Mouse (Mus musculus): ENCODE data around the gene Prickle4. TPM values are rescaled to one million over a fixed set of nuclear protein-coding genes. Genes with fewer than 3 reads are reported as not detected.

Prickle4 gene
- polyA plus RNA-seq, 1 experiment from 2014 or later: 2.1 TPM

- H3K36me3 ChIP-seq (replicated peaks; ENCODE audit: control insufficient read depth, insufficient read depth): peaks cover 12% of the 10 kb centered on the region
- peak overlapping the region; percentile 90 for H3K9ac ChIP-seq
- WGBS: under 1% methylated on average over 19 of the region's 23 CpGs
- ATAC-seq (ENCODE audit: low FRiP score) (no peak; the same call in 1 of the 2 replicates), DNase-seq (ENCODE audit: low spot score) (peak; percentile 41)
- peak overlapping the region; percentile 55 for H3K4me2 ChIP-seq (replicated peaks)
- H3K9me3 ChIP-seq (ENCODE audit: control insufficient read depth, low read length): no peaks in the 10 kb centered on the region
- peak overlapping the region; percentile 80 for H3K4me3 ChIP-seq (replicated peaks; ENCODE audit: low read length)
- no peaks in the 10 kb centered on the region for H3K27me3 ChIP-seq (ENCODE audit: control insufficient read depth, insufficient read depth, low read length)
- H3K27ac ChIP-seq: peak overlapping the region; percentile 82
- H3K4me1 ChIP-seq (replicated peaks; ENCODE audit: control insufficient read depth, insufficient read depth, low read length): peaks cover 4% of the 10 kb centered on the region; the same call in 1 of the 2 replicates
Measured at GRCm38 (mm10) chr17:47695337-47695710, 788 bp upstream of the Prickle4 start.

GRCm38 (mm10) chr17:47694442-47694502 lies 264 bp downstream of the Prickle4 start, which contains the start of gene Gm21981:
Gm21981 (minus strand) TSS chr17:47694455.
- WGBS: 0% methylated on average over 3 of the region's 3 CpGs
- peaks cover 2% of the 10 kb centered on the region; the same call in 1 of the 2 replicates for H3K36me3 ChIP-seq (replicated peaks; ENCODE audit: control insufficient read depth, insufficient read depth)
- H3K9me3 ChIP-seq (ENCODE audit: control insufficient read depth, low read length): no peaks in the 10 kb centered on the region

DNA sequence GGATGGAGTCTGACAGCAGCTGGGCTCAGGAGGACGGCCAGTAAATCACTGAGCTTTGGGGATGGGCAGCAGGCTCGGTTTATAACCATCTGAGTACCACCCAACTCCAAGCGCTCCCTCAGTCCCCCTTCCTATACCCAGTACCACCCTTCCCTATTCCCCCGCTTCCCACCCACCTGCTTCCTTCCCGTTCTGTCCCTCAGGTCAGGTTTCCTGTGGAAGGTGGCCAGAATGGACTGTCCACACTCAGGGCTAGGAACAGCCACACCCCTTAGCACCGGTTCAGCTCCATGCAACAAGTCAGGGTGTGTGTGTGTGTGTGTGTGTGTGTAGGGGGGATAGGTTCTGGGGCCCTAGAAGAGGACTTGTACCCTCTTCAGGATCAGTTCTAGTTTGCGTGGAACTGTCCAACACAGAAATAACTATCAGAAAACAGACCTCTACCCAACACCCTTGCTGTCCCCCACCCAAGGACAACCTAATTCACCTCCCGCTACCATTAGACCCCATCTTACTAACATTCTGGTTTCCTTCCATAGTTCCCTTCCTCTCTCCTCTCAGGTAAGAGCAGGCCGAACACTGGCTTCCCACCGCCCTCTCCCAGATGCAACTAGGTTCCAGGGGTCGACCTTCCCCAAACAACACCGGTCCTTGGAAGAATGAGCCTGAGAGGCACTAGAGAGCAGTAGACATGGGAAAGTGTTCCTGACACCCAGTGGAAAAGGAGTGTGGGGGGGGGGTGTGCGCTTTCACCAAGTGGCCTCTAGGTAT lies 680 bp downstream of the Prickle4 start:
- peak overlapping the region; percentile 55 for H3K4me2 ChIP-seq (replicated peaks)
- no peaks in the 10 kb centered on the region for H3K9me3 ChIP-seq (ENCODE audit: control insufficient read depth, low read length)
- ATAC-seq (ENCODE audit: low FRiP score) (no peak; the same call in 1 of the 2 replicates), DNase-seq (ENCODE audit: low spot score) (no peak)
- peak overlapping the region; percentile 90 for H3K9ac ChIP-seq
- WGBS: 38% methylated on average over 12 of the region's 13 CpGs
- no peaks in the 10 kb centered on the region for H3K27me3 ChIP-seq (ENCODE audit: control insufficient read depth, insufficient read depth, low read length)
- no peaks in the 10 kb centered on the region for H3K36me3 ChIP-seq (replicated peaks; ENCODE audit: control insufficient read depth, insufficient read depth)
- no peak overlapping the region for H3K27ac ChIP-seq
- peaks cover 12% of the 10 kb centered on the region for H3K4me1 ChIP-seq (replicated peaks; ENCODE audit: control insufficient read depth, insufficient read depth, low read length)
- peak overlapping the region; percentile 80 for H3K4me3 ChIP-seq (replicated peaks; ENCODE audit: low read length)

More at GRCm38 (mm10) chr17:47694442-47694502, 264 bp downstream of the Prickle4 start, which contains the start of gene Gm21981:
- Histone ChIP-seq H3K4me3 (replicated peaks; ENCODE audit: low read length) (peak within 1 kb of the TSS; percentile 80), H3K9ac (peak within 1 kb of the TSS; percentile 90), H3K4me1 (replicated peaks; ENCODE audit: control insufficient read depth, insufficient read depth, low read length) (peaks cover 12% of the 10 kb centered on the region), H3K27me3 (ENCODE audit: control insufficient read depth, insufficient read depth, low read length) (no peaks in the 10 kb centered on the region), H3K27ac (peak within 1 kb of the TSS; percentile 82), H3K4me2 (replicated peaks) (peak within 1 kb of the TSS; percentile 55)
- DNase-seq (ENCODE audit: low spot score) (no peak), ATAC-seq (ENCODE audit: low FRiP score) (no peak)

- DNase-seq (ENCODE audit: low spot score) (no peak), ATAC-seq (ENCODE audit: low FRiP score) (no peak)
- Histone ChIP-seq H3K27ac (no peak overlapping the region), H3K36me3 (replicated peaks; ENCODE audit: control insufficient read depth, insufficient read depth) (no peaks in the 10 kb centered on the region), H3K4me3 (replicated peaks; ENCODE audit: low read length) (no peak overlapping the region), H3K4me2 (replicated peaks) (no peak overlapping the region), H3K9ac (no peak overlapping the region), H3K4me1 (replicated peaks; ENCODE audit: control insufficient read depth, insufficient read depth, low read length) (peaks cover 20% of the 10 kb centered on the region), H3K9me3 (ENCODE audit: control insufficient read depth, low read length) (no peaks in the 10 kb centered on the region), H3K27me3 (ENCODE audit: control insufficient read depth, insufficient read depth, low read length) (no peaks in the 10 kb centered on the region)
- WGBS: 94% methylated on average over 3 of the region's 3 CpGs
Measured at GRCm38 (mm10) chr17:47691650-47692049, 2.9 kb downstream of the Prickle4 start.

GRCm38 (mm10) chr17:47689894-47690293 lies 4.6 kb downstream of the Prickle4 start:
- peak overlapping the region; percentile 64 for H3K4me3 ChIP-seq (replicated peaks; ENCODE audit: low read length)
- no peaks in the 10 kb centered on the region for H3K27me3 ChIP-seq (ENCODE audit: control insufficient read depth, insufficient read depth, low read length)
- H3K4me2 ChIP-seq (replicated peaks): peak overlapping the region; percentile 93
- peaks cover 12% of the 10 kb centered on the region for H3K36me3 ChIP-seq (replicated peaks; ENCODE audit: control insufficient read depth, insufficient read depth)
- H3K27ac ChIP-seq: no peak overlapping the region
- DNase-seq (ENCODE audit: low spot score): no peak
- no peaks in the 10 kb centered on the region for H3K9me3 ChIP-seq (ENCODE audit: control insufficient read depth, low read length)
- H3K4me1 ChIP-seq (replicated peaks; ENCODE audit: control insufficient read depth, insufficient read depth, low read length): peaks cover 16% of the 10 kb centered on the region
- WGBS: 88% methylated on average over 7 of the region's 8 CpGs
- H3K9ac ChIP-seq: peak overlapping the region; percentile 83
- no peak for ATAC-seq (ENCODE audit: low FRiP score)

- Histone ChIP-seq H3K9ac (peak within 1 kb of the TSS; percentile 83), H3K36me3 (replicated peaks; ENCODE audit: control insufficient read depth, insufficient read depth) (peaks cover 22% of the 10 kb centered on the region), H3K4me2 (replicated peaks) (peak within 1 kb of the TSS; percentile 93), H3K27ac (peak within 1 kb of the TSS; percentile 85), H3K9me3 (ENCODE audit: control insufficient read depth, low read length) (no peaks in the 10 kb centered on the region), H3K27me3 (ENCODE audit: control insufficient read depth, insufficient read depth, low read length) (no peaks in the 10 kb centered on the region), H3K4me1 (replicated peaks; ENCODE audit: control insufficient read depth, insufficient read depth, low read length) (peaks cover 16% of the 10 kb centered on the region), H3K4me3 (replicated peaks; ENCODE audit: low read length) (peak within 1 kb of the TSS; percentile 64)
- DNase-seq (ENCODE audit: low spot score) (peak; percentile 60), ATAC-seq (ENCODE audit: low FRiP score) (peak; percentile 69)
- WGBS: 1% methylated on average over 52 of the region's 58 CpGs
Measured at GRCm38 (mm10) chr17:47688608-47689575, 5.6 kb downstream of the Prickle4 start, which contains the start of gene Frs3. Frs3 (plus strand) TSS chr17:47689030.

- Histone ChIP-seq H3K27ac (peak within 1 kb of the TSS; percentile 85), H3K27me3 (ENCODE audit: control insufficient read depth, insufficient read depth, low read length) (no peaks in the 10 kb centered on the region), H3K4me1 (replicated peaks; ENCODE audit: control insufficient read depth, insufficient read depth, low read length) (peaks cover 16% of the 10 kb centered on the region), H3K9me3 (ENCODE audit: control insufficient read depth, low read length) (no peaks in the 10 kb centered on the region), H3K4me2 (replicated peaks) (peak within 1 kb of the TSS; percentile 93), H3K4me3 (replicated peaks; ENCODE audit: low read length) (peak within 1 kb of the TSS; percentile 64), H3K9ac (peak within 1 kb of the TSS; percentile 83), H3K36me3 (replicated peaks; ENCODE audit: control insufficient read depth, insufficient read depth) (peaks cover 27% of the 10 kb centered on the region)
- no peak for DNase-seq (ENCODE audit: low spot score)
- no peak for ATAC-seq (ENCODE audit: low FRiP score)
- WGBS: under 1% methylated on average over 9 of the region's 9 CpGs
Measured at GRCm38 (mm10) chr17:47688344-47688607, 6.3 kb downstream of the Prickle4 start, which contains the start of gene Tomm6. Tomm6 (minus strand) TSS chr17:47688386.

DNA sequence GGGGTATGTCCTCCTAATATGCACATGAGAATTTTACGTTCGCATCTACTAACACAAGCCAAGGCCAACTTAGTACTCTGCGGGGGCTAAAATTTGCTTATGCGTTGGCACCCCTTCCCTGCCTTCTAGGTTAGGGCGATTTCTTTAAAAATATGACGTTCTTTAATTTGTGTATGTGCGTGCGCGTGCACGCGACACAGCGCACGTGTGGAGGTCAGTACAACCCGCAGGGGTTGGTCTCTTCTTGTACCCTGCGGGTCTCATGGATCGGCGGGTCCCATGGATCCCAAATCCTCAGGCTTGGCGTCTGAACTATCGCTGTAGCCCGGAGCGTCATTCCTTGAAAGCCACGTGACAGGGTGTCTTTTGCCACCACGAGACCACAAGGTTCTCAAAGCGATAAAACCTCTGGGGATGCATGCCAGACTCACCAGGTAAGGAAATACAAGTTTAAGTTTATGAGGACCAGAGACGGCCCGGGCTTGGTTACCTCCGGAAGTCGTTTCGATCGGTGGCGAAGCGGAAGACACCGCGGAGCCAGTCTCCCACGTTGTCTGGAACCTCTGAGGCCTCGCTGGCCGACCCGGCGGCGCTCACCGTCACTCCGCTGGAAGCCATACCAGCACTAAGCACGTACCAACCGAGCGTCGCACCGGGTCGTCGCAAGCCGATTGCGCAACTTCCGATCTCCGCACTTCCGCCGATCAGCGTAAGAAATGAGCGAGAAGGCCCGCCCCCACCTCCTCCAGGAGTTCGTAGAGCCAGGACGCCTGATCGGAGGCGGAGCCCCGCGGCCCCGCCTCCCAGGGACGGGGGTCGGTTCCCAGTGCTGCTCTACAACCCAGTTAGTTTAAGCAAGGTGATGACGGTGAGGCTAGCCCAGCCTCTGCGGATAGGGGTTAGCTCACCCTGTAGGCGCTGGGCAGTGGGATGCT lies 6.9 kb downstream of the Prickle4 start:
- Histone ChIP-seq H3K4me2 (replicated peaks) (peak overlapping the region; percentile 93), H3K4me1 (replicated peaks; ENCODE audit: control insufficient read depth, insufficient read depth, low read length) (peaks cover 16% of the 10 kb centered on the region), H3K9ac (peak overlapping the region; percentile 83), H3K27ac (peak overlapping the region; percentile 85), H3K36me3 (replicated peaks; ENCODE audit: control insufficient read depth, insufficient read depth) (peaks cover 33% of the 10 kb centered on the region), H3K27me3 (ENCODE audit: control insufficient read depth, insufficient read depth, low read length) (no peaks in the 10 kb centered on the region), H3K9me3 (ENCODE audit: control insufficient read depth, low read length) (no peaks in the 10 kb centered on the region), H3K4me3 (replicated peaks; ENCODE audit: low read length) (peak overlapping the region; percentile 64)
- DNase-seq (ENCODE audit: low spot score) (peak; percentile 99), ATAC-seq (ENCODE audit: low FRiP score) (peak; percentile 92)
- WGBS: 2% methylated on average over 70 of the region's 70 CpGs
